Mouse (Mus musculus) mesoderm, embryonic 11.5 days (tissue): ENCODE data around the gene Abca14.

Experiments used
- DNase-seq: peaks from one replicate; pipeline ENCODE4 v3.0.0-alpha.2; 2012; ENCODE audit warnings: low read depth, low spot score

Gene Abca14

GRCm38 (mm10) chr7:120203789-120204188 is at the start of gene Abca14:
TSS of gene Abca14 (plus strand) at chr7:120203961.
- DNase-seq = peak; percentile 78

GRCm38 (mm10) chr7:120156841-120157409 is 46.8 kb upstream of the Abca14 start:
- peak; percentile 30 for DNase-seq

DNA sequence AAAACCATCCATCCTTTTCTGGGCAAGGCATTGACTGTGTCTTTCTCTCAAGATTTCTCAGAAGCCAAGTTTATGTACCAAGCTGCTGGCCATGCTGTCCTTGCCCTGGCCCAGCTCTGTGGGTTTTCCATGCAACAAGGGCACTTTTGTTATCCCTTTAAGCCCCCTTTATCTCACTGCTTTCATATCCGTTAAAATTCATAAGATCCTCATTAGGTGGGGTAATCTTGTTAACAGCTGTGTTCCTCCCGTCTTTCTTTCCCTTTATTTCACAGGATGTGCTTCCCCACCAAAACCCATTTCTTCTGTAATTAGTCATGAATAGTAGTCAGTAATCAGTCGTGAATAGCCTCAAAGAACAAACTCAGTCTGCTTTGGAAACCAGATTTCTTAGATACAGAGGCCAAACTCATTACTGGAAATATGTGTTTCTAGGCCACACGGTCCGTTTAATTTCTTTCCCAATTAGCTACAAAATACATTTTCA is 46.1 kb upstream of the Abca14 start:
- DNase-seq = peak; percentile 24

- DNase-seq = no peak
Measured at GRCm38 (mm10) chr7:120158121-120158613, 45.6 kb upstream of the Abca14 start.

- DNase-seq = no peak
Measured at GRCm38 (mm10) chr7:120163581-120164251, 40.0 kb upstream of the Abca14 start.

DNA sequence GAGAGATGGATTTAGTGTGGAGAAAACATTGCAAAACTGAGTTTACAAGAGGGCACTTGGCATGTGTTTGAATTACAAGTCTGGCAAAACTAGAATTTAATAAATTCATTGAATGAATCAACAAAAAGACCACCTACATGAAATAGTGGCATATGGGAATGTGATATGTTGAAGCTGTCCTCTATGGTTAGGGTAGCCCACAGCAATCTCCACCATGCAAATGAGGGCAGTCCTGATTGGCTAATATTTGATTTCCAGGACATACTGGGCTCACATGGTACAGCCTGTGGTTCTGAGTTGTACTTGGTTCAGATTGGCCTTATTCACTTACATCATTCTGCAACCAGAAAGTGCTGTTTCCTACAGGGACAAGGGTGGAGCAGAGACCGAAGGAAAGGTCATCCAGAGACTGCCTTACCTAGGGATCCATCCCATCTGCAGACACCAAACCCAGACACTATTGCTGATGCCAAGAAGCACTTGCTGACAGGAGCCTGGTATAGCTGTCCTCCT is 31.5 kb upstream of the Abca14 start:
- DNase-seq = no peak

DNA sequence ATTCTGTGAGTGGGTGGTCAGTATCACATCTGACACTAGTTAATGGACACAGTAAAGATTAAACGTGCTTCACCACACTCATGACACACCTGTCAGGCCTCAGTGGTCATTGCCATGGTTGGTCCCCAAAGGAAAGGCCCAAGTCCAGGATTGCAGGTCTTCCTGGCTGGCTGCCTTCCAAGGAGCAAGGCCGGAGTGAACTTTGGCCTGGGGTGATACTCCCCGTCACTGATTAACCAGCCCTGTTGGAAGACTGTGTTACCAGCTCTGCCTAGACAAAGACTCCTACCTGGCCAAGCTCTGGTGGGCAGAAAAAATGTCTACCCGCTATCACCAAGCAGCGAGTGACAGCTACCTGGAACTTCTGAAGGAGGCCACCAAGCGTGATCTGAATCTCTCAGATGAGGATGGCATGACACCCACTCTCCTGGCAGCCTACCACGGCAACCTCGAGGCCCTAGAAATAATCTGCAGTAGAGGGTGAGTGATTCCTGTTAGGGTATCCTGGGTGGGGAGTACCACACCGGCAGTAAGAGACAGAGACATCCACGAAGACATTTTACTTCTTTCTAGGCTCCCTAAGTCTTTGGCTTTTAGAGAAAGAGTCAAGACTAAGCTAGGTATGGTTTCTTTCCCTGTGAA is 30.0 kb upstream of the Abca14 start, which contains the start of gene Anks4b:
TSS of gene Anks4b (plus strand) at position 256 of the 642 bp plus-strand sequence.
- no peak for DNase-seq

DNA sequence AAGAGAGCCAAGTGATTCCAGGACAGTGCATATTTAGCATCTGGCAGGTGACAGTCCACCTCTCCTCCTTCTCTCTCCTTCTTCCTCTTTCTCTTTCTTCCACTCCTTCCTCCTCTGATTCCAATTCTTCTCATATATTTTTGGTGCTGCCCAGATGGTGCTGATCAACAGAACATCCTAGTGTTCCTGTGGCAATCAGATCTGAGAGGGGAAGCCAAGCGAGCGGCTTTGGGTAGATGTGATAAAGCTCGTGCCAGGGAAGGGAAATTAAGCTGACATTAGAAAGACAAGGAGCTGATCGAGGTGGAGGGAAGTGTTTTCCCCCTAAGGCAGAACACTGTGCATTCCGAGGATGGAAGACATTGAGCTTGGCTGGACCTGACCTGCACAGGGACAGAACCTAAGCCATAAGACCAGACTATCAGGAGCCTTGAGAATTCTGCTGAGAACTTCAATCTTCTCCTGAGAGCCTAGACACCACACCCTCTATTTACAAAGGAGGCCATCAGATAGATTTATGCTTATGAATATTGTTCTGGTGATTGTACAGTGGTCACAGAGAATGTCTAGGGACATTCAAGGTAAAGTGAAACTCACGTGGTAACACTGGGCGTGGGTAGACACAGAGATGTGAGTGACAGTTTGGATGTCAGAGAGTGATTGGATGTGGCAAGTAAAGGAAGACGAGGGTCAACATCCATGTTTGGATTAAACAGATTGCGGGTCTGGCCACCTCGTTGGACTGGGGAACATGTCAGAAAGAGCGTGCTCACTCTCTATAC is 28.8 kb upstream of the Abca14 start:
- no peak for DNase-seq

DNA sequence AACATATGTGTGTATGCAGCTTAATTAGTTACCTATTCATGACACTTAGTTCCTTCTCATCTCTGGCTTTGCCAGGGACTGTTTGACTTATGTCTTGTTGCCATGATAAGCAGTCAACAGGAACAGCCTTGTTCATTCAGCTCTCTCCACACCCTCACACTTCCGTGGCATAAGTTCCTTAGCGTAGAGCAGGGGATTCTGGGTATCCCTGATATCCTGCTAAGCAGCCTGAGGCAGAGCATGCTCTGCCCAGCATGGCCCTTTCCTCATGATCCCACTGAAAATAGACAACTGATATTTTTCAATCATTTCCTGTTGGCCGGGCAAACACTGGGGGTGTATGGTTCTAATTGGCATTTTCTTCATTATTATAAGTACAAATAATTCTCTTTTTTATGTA is 26.1 kb upstream of the Abca14 start:
- no peak for DNase-seq

DNA sequence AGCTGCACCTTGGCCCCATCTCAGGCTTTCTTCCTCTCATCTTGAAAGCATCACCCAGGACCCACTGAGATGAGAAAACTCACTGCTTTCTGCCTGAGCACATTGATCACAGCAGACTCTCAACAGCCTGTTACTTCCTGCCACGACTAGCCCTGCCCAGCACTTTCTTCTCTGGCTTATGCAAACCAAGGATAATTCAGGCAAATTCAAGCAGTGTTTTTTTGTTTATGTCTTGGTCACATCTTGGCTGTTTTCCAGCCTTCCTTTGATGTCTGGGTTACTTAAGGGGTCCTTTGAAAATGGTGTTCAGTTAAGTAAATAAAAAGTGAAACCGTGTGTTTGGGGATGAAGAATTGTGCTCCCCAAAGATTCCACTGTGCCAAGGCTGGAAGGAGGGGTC is 24.8 kb upstream of the Abca14 start:
- DNase-seq = no peak

GRCm38 (mm10) chr7:120180547-120180946 is 23.2 kb upstream of the Abca14 start:
- DNase-seq = no peak

GRCm38 (mm10) chr7:120181401-120182230 is 22.1 kb upstream of the Abca14 start:
- DNase-seq = no peak

GRCm38 (mm10) chr7:120182891-120183290 is 20.9 kb upstream of the Abca14 start:
- DNase-seq = no peak

GRCm38 (mm10) chr7:120188946-120189345 is 14.8 kb upstream of the Abca14 start:
- DNase-seq = no peak

DNA sequence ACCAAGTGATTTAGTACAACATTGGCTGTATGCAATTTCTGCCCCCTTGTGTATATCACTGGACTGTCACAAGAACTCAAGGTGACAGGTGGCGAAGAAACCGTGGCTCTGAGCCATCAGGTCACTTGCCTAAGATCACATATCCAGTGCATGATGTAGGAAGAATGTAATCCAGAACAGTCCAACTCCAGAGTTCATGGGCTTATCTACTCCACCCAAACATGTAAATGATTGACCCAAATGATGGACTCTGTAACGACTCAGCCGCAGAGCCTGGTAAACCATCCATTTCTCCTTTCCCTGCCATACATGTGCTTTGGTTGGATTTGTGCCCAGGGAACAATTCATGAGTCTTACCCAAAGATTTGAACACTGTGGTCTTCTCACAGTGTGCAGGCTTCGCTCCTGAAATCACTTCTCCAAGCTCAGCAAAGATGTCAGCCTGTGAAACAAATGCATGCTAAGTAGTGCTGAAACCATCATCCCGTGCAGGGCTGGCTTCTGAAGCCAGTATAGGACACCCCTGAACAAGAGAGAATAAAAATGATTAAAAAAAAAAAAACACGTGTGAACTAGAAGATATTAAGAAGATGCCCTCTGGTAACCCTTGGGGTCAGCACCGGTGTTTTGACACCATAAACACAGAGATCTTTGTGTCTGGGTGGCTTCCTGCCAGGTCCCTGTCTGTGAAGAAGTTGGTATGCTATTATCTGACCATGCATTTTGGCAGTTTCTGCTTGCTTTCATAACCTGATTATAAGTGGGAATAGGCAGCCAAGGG is 14.2 kb upstream of the Abca14 start:
- no peak for DNase-seq

DNA sequence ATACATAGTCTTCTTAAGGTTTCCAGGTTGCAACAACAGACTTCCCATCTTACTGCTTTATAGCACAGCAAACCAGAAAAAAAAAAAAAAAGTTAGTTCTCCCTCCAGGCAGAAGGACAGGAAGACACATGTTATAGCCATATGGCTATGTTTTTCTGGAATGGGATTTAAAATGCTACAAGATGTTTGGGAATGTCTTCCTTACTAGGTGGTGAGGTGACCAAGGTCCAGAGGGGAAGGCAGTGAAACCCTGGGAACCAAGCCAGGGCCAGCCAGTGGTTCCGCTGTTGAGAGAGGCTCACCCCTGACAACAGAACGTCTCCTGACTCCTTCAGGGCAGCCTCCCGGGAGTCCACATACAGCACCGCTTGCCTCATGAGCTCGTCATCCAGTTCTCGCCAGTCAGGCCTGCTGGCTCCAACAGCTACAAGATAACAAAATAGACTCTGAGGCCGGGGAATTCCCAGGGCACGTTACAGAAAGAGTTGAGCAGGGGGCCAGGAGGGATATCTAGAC is 13.6 kb upstream of the Abca14 start:
- DNase-seq = no peak

DNA sequence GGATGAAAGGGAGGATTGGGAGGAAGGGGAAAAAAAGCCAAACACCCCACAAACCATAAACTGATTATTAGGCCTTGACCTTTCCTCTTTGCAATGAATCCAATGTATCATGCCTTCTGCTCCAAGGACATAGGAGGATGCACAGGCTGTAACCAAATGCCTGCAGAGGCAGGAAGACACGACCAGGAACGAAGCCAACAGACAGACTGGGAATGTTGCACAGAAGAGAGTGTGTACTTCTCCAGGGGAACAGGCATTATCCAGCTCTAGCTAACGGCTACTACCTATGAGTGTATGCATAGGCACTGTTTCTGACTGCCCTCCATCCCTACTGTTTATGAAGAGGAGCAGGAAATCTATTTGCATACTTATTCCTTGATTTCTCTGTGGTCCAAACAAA is 11.6 kb upstream of the Abca14 start:
- DNase-seq = no peak

- no peak for DNase-seq
Measured at GRCm38 (mm10) chr7:120192816-120193215, 10.9 kb upstream of the Abca14 start.

DNA sequence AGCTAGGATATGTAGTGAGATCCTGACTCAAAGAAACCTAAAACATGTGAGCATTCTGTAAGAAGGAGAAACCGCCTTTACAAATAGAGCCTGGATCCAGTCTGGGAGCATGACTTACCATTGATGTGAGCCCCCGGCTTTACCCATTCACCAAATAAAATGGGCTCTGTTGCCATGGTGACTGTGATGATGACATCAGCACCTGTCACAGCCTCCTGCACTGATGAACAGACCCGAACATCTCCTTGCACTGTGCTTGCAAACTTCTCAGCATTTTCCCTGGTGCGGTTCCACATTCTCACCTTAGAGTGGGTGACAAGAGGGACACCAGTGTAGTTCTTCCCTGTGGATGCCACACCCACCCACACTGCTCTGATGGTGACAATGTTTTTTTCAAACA is 8.6 kb upstream of the Abca14 start:
- no peak for DNase-seq
